Mouse (Mus musculus): ENCODE measurements around the gene Nhej1.

GRCm38 (mm10) chr1:75052091-75052490, 72.9 kb downstream of the Nhej1 start:
- TF ChIP-seq POLR2A (IDR thresholded peaks at IDR 0.05; ENCODE audit: low read depth, low read length) (no peak), CTCF (IDR thresholded peaks at IDR 0.05; ENCODE audit: extremely low read depth, insufficient read depth, insufficient read length, insufficient replicate concordance) (no peak)

Data from spleen, adult 2 months (tissue).